Mouse (Mus musculus) midbrain, embryonic 12.5 days (tissue): ENCODE measurements around the gene Sec23b. TPM values are rescaled to one million over a fixed set of nuclear protein-coding genes. Genes with fewer than 3 reads are reported as not detected.

Experiments used
- ATAC-seq: fragments of 200-750 bp; cut with Nextera tagmentation; 2 replicates; pipeline ENCODE4 v1.8.0; 2017; ENCODE audit warnings: low read depth, moderate TSS enrichment, moderate library complexity; ENCODE audit not compliant: low FRiP score
- H3K27ac ChIP-seq: fragments of 300-500 bp; sonication (generic); replicated peaks from 2 replicates; pipeline ENCODE4 v1.5.1; 2016; ENCODE audit warnings: mild to moderate bottlenecking
- H3K27me3 ChIP-seq: fragments of 300-500 bp; sonication (generic); 2 replicates; pipeline ENCODE4 v1.6.1; 2016; ENCODE audit warnings: mild to moderate bottlenecking
- H3K36me3 ChIP-seq: fragments of 300-500 bp; sonication (generic); 2 replicates; pipeline ENCODE4 v1.6.1; 2016
- H3K4me1 ChIP-seq: fragments of 300-500 bp; sonication (generic); 2 replicates; pipeline ENCODE4 v1.6.1; 2016
- H3K4me2 ChIP-seq: fragments of 300-500 bp; sonication (generic); replicated peaks from 2 replicates; pipeline ENCODE4 v1.6.1; 2016; ENCODE audit warnings: mild to moderate bottlenecking, moderate library complexity
- H3K4me3 ChIP-seq: fragments of 300-500 bp; sonication (generic); 2 replicates; pipeline ENCODE4 v1.5.1; 2016; ENCODE audit warnings: mild to moderate bottlenecking
- H3K9ac ChIP-seq: fragments of 300-500 bp; sonication (generic); replicated peaks from 2 replicates; pipeline ENCODE4 v1.6.1; 2016; ENCODE audit warnings: mild to moderate bottlenecking, moderate library complexity
- H3K9me3 ChIP-seq: fragments of 300-500 bp; sonication (generic); 2 replicates; pipeline ENCODE4 v1.6.1; 2016; ENCODE audit warnings: mild to moderate bottlenecking
- WGBS: fragments of 180-500 bp; shearing (Covaris S2); methylation state at CpG from one replicate; pipeline ENCODE4 v1.1.7; 2016; 5-methylcytosine and 5-hydroxymethylcytosine counted together
- polyA plus RNA-seq: library from polyadenylated mRNA; unstranded; fragments of >200 nt; fragmentation: Nextera tagmentation; extraction: Ambion mirVana; gene quantifications from 2 replicates; pipeline ENCODE4 v1.2.1, GENCODE M21; 2016

The Sec23b gene
- polyA plus RNA-seq = 109 and 115 TPM in 2 replicates

DNA sequence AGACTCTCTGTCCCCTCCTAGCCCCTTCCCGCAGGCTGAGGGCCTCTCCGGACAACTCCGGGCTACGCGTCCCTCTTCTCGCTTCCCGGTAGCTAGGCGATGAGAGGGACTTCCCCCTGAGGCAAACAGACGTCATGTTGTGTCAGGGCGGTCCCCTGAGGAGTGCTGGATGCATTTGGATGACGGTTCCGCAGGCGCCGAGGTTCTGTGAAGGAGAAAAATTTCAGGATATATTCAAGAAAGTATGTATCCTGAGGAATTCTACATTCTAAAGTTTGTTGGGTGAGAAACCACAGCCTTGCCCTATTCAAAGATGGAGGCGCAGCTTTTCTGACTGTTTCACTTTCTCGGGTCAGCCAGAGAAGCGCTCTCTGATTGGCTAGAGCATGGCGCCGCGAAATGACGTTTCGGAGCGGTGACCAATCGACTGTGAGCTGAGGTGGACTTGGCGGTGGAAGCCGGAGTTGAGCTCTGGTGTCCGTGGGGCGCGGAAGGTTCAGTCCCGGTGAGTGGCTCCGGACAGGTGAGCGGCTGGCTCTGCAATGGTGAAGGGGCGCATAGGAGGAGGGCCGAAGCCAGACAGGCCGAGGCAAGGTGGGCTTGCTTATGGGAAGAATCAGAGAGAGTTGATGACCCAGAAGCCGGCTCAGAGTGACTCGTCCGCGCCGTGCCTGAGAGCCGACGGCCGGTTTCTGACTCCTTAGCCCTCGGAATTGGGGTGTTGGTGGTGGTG is at the start of gene Sec23b:
Gene Sec23b (plus strand): TSS at position 410 of the 733 bp plus-strand sequence.
- peaks cover 15% of the 10 kb centered on the region for H3K4me1 ChIP-seq
- H3K4me3 ChIP-seq = peak within 1 kb of the TSS; percentile 83
- peaks cover 9% of the 10 kb centered on the region for H3K36me3 ChIP-seq
- WGBS = under 1% methylated on average over 44 of the region's 44 CpGs
- ATAC-seq = peak; percentile 98
- H3K27me3 ChIP-seq = no peaks in the 10 kb centered on the region
- H3K27ac ChIP-seq = peak within 1 kb of the TSS; percentile 75
- H3K4me2 ChIP-seq = peak within 1 kb of the TSS; percentile 70
- no peaks in the 10 kb centered on the region for H3K9me3 ChIP-seq
- peak within 1 kb of the TSS; percentile 71 for H3K9ac ChIP-seq

DNA sequence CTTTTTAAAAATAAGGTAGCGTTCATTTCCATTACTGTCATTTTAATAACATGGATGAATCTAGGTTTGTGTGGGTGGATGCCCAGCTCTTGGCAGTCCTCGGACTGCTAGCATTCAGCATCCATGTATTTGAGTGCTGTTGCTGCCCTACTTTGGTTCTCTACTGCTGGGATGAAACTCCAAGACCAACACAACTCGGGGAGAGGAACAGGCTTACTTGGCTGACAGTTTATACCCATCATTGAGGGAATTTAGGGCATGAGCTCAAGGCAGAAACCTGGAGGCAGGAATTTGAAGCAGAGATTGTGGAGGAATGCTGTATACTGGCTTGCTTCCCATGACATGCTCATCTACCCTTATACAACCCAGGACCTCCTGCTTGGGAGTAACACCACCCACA is 41.4 kb upstream of the Sec23b start:
- WGBS = 82% methylated on average over 3 of the region's 3 CpGs

DNA sequence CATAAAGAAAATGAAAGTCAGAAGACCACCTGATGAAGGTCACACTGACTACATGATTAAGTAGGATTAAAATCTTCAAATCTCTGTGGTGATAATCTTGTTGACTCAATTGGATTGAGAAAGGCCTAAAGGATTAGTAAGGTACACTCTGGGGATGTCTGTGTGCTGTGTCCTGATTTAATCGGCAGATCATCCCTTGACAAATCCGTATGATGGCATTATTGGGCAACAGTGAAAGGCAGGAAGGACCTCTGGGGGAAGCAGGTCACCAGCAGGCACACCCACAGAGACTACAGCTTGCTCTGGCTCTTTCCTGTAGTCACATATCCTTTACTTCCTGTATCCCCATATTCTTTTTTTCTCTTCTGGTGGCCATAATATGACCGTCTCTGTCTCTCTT is 36.3 kb upstream of the Sec23b start:
- Histone ChIP-seq H3K4me1 (no peaks in the 10 kb centered on the region), H3K36me3 (no peaks in the 10 kb centered on the region), H3K9ac (no peak overlapping the region), H3K9me3 (no peaks in the 10 kb centered on the region), H3K27me3 (peaks cover 25% of the 10 kb centered on the region), H3K4me2 (no peak overlapping the region), H3K4me3 (no peak overlapping the region), H3K27ac (no peak overlapping the region)
- ATAC-seq = no peak
- 40% methylated on average over 3 of the region's 3 CpGs for WGBS

More for the DNA sequence above, 41.4 kb upstream of the Sec23b start:
- Histone ChIP-seq H3K4me3 (no peak overlapping the region), H3K27ac (no peak overlapping the region), H3K9ac (no peak overlapping the region), H3K27me3 (peaks cover 23% of the 10 kb centered on the region), H3K36me3 (no peaks in the 10 kb centered on the region), H3K4me1 (no peaks in the 10 kb centered on the region), H3K4me2 (no peak overlapping the region), H3K9me3 (no peaks in the 10 kb centered on the region)
- no peak for ATAC-seq

- 0 out of 2 replicates have a peak, but pooled peaks cover 5% of the 10 kb centered on the region for H3K36me3 ChIP-seq
- H3K9ac ChIP-seq = no peak overlapping the region
- 48% methylated on average over 10 of the region's 10 CpGs for WGBS
- no peak overlapping the region for H3K27ac ChIP-seq
- H3K4me1 ChIP-seq = peaks cover 12% of the 10 kb centered on the region
- no peak overlapping the region for H3K4me2 ChIP-seq
- H3K4me3 ChIP-seq = no peak overlapping the region
- ATAC-seq = no peak
- H3K9me3 ChIP-seq = no peaks in the 10 kb centered on the region
- peaks cover 20% of the 10 kb centered on the region for H3K27me3 ChIP-seq
Measured at GRCm38 (mm10) chr2:144525856-144526255, 30.2 kb upstream of the Sec23b start.

DNA sequence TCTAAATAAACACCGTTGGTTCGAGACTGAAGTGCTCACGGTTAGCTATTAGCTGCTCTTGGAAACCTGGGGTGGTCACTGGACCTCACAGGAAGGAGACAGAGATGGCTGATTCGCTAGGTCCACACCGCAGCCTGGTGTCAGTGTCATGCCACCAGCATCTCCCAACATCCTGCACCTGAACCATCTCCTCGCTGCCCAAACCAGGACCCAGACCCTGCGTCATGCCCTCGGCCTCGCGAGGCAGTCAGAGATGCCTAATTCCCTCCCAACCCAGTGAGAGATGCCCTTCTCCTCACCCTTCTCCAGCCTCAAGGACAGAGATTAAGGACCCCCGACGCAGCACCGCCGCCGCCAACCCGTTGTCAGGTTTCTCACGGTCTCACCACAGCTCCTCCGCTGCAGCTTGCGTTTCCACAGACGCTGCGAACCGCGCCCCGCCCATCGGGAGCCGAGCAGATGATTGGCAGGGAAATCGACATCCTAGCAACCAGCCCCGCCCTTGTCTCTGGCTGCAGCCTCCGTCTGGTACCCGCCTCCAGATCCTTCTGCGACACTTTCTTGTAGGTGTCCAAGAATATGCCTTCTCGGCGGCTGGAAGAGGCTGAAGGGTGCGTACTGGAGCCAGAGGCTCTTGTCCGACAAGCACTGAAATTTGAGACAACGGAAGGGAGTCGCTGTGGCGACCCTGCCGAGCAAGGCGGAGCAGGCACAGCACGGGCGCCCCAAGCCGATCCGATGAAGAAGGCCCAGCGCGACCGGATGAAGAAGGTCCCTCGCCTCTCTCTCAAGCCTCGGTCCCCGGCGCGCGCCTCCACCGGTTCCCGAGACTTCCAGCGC is 28.8 kb upstream of the Sec23b start, which contains the start of the genes Dzank1 and Polr3f:
Gene Dzank1 (minus strand): TSS at position 434 of the 840 bp plus-strand sequence.
Gene Polr3f (plus strand): TSS at position 738 of the 840 bp plus-strand sequence.
- Histone ChIP-seq H3K4me1 (peaks cover 12% of the 10 kb centered on the region), H3K4me3 (peak within 1 kb of the TSS; percentile 80), H3K9ac (peak within 1 kb of the TSS; percentile 90), H3K36me3 (peaks cover 13% of the 10 kb centered on the region), H3K27ac (peak within 1 kb of the TSS; percentile 93), H3K9me3 (no peaks in the 10 kb centered on the region), H3K4me2 (peak within 1 kb of the TSS; percentile 87), H3K27me3 (peaks cover 16% of the 10 kb centered on the region)
- 2% methylated on average over 55 of the region's 56 CpGs for WGBS
- peak; percentile 97 for ATAC-seq

- H3K4me3 ChIP-seq = peak overlapping the region; percentile 80
- H3K4me1 ChIP-seq = peaks cover 12% of the 10 kb centered on the region
- no peaks in the 10 kb centered on the region for H3K9me3 ChIP-seq
- H3K9ac ChIP-seq = peak overlapping the region; percentile 90
- H3K27me3 ChIP-seq = peaks cover 13% of the 10 kb centered on the region
- peak overlapping the region; percentile 93 for H3K27ac ChIP-seq
- under 1% methylated on average over 25 of the region's 25 CpGs for WGBS
- peak; percentile 67 for ATAC-seq
- H3K36me3 ChIP-seq = peaks cover 17% of the 10 kb centered on the region
- H3K4me2 ChIP-seq = peak overlapping the region; percentile 87
Measured at GRCm38 (mm10) chr2:144527821-144528174, 28.2 kb upstream of the Sec23b start.

GRCm38 (mm10) chr2:144537123-144537522 is 18.9 kb upstream of the Sec23b start:
- peaks cover 82% of the 10 kb centered on the region for H3K36me3 ChIP-seq
- H3K4me1 ChIP-seq = no peaks in the 10 kb centered on the region
- no peak overlapping the region for H3K27ac ChIP-seq
- ATAC-seq = no peak
- no peak overlapping the region for H3K9ac ChIP-seq
- no peaks in the 10 kb centered on the region for H3K9me3 ChIP-seq
- H3K4me3 ChIP-seq = no peak overlapping the region
- H3K4me2 ChIP-seq = no peak overlapping the region
- H3K27me3 ChIP-seq = no peaks in the 10 kb centered on the region
- WGBS = 94% methylated on average over 7 of the region's 7 CpGs

DNA sequence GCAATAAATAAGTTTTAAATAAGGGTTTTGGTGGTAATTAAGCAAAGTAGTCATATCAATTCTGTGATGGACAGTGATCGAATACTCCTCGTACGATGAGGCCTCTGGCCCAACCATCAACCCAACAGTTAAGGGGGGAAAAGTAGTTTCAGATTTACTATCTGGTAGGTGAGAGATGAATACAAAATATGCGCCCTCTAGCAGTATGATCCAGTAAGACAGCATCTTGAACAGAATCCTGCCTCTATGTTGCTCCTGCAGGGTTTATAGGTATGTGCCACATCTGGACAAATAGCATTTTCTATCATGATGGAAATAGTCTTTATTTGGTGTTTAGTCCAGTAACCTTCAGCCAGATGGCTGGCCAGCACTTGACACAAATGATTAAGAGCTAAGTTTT is 14.8 kb upstream of the Sec23b start:
- no peak overlapping the region for H3K27ac ChIP-seq
- H3K4me2 ChIP-seq = no peak overlapping the region
- ATAC-seq = no peak
- H3K4me3 ChIP-seq = no peak overlapping the region
- no peaks in the 10 kb centered on the region for H3K4me1 ChIP-seq
- no peaks in the 10 kb centered on the region for H3K9me3 ChIP-seq
- 90% methylated on average over 4 of the region's 4 CpGs for WGBS
- peaks cover 75% of the 10 kb centered on the region for H3K36me3 ChIP-seq
- H3K9ac ChIP-seq = no peak overlapping the region
- H3K27me3 ChIP-seq = no peaks in the 10 kb centered on the region

DNA sequence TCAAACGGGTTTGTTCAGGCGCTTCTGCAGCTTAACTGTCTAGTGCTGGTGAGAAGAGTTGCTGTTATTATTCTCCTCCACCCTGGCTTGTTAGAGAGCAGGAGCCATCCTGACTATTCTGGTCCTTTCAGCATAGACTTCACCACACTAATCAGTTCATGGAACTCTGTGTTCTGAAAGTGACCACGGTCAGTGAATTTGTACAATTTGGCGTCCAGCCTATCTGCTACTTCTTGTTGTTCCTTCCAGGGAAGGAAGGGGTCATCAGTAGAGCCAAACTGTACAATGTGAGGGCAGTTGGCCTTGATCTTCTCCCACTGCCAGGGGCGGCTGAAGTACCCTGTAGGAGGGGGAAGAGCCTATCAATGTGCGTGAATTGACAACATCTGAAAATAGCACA is 12.4 kb upstream of the Sec23b start:
- Histone ChIP-seq H3K27ac (no peak overlapping the region), H3K9me3 (no peaks in the 10 kb centered on the region), H3K9ac (no peak overlapping the region), H3K4me1 (no peaks in the 10 kb centered on the region), H3K4me2 (no peak overlapping the region), H3K4me3 (no peak overlapping the region), H3K27me3 (no peaks in the 10 kb centered on the region), H3K36me3 (peaks cover 69% of the 10 kb centered on the region)
- ATAC-seq = no peak
- 92% methylated on average over 6 of the region's 6 CpGs for WGBS

- Histone ChIP-seq H3K9me3 (no peaks in the 10 kb centered on the region), H3K4me1 (no peaks in the 10 kb centered on the region; the same call in 1 of the 2 replicates), H3K36me3 (peaks cover 59% of the 10 kb centered on the region), H3K27me3 (no peaks in the 10 kb centered on the region), H3K4me2 (no peak overlapping the region), H3K4me3 (no peak overlapping the region), H3K9ac (no peak overlapping the region), H3K27ac (no peak overlapping the region)
- ATAC-seq = no peak
- WGBS = 92% methylated on average over 6 of the region's 6 CpGs
Measured at GRCm38 (mm10) chr2:144544630-144545029, 11.4 kb upstream of the Sec23b start.

- no peak overlapping the region for H3K4me2 ChIP-seq
- peaks cover 55% of the 10 kb centered on the region for H3K36me3 ChIP-seq
- H3K27me3 ChIP-seq = no peaks in the 10 kb centered on the region
- 98% methylated on average over 2 of the region's 2 CpGs for WGBS
- no peak overlapping the region for H3K4me3 ChIP-seq
- no peaks in the 10 kb centered on the region for H3K9me3 ChIP-seq
- H3K4me1 ChIP-seq = peaks cover 4% of the 10 kb centered on the region; the same call in 1 of the 2 replicates
- no peak overlapping the region for H3K9ac ChIP-seq
- no peak for ATAC-seq
- no peak overlapping the region for H3K27ac ChIP-seq
Measured at GRCm38 (mm10) chr2:144545061-144545460, 11.0 kb upstream of the Sec23b start.

GRCm38 (mm10) chr2:144545481-144545880 is 10.5 kb upstream of the Sec23b start:
- Histone ChIP-seq H3K4me3 (no peak overlapping the region), H3K36me3 (peaks cover 51% of the 10 kb centered on the region), H3K27ac (no peak overlapping the region), H3K4me1 (peaks cover 4% of the 10 kb centered on the region; the same call in 1 of the 2 replicates), H3K9ac (no peak overlapping the region), H3K27me3 (no peaks in the 10 kb centered on the region), H3K4me2 (no peak overlapping the region), H3K9me3 (no peaks in the 10 kb centered on the region)
- ATAC-seq = no peak
- WGBS = 75% methylated on average over 1 of the region's 1 CpGs
